Mouse (Mus musculus): Measurements from ENCODE around the gene Fcho2.

DNA sequence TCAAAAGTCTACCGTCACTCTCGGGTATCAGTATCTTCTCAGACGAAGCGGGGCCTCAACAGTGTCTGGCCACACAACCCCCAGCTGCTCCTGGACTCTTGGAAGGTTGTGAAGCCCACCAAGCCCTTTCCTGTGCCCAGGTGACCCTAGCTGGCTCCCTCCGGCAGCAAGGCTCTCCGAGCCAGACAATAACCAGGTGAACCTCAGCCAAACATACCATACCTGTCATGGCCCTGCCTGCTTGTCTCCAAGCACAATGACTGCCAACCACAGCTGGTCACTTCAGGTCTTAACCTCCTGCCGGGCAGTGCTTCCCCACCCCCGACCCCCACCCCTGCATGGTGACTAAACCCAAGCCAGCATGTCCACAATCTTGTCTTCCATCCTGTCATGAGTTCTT is 112.9 kb downstream of the Fcho2 start:
- TF ChIP-seq GATA1 (IDR thresholded peaks at IDR 0.05; ENCODE audit: low read length), result no peak
- TF ChIP-seq TAL1 (IDR thresholded peaks at IDR 0.05; ENCODE audit: low read length), result no peak

Data from erythroblast, embryonic 14.5 days (primary cell).